Mouse (Mus musculus) 3T3-L1 (cell line): ENCODE measurements around the gene Apol9b.

Experiments used
- DNase-seq: peaks from one replicate; pipeline ENCODE4 v3.0.0-alpha.2; 2015; ENCODE audit warnings: low read depth, low spot score

Gene Apol9b

GRCm38 (mm10) chr15:77746326-77746725, 17.5 kb downstream of the Apol9b start:
- DNase-seq, result no peak

DNA sequence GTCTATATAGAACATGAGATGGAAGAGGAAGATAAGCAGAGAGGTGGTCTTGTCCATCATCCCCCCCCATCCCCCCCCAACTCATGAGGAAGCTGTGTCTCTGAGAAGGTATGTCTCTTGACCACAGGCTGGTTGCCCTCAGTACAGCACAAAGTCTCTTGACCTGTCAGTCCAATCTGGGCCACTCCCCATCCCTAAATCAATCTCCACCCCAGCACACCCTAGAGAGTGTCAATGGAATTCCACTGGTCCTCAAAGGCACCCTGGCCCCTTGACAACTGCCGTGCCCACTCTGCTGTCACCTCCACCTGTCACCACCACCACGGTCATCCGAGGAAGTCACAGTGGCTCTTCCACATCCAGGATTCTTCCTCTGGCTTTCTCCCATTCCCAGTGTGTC, 19.6 kb downstream of the Apol9b start:
- no peak for DNase-seq

- DNase-seq, result no peak
Observed at GRCm38 (mm10) chr15:77749717-77750116, 20.9 kb downstream of the Apol9b start.

- DNase-seq, result peak; percentile 81
Observed at GRCm38 (mm10) chr15:77750461-77750860, 21.6 kb downstream of the Apol9b start.

GRCm38 (mm10) chr15:77752443-77752842, 23.6 kb downstream of the Apol9b start:
- no peak for DNase-seq

- no peak for DNase-seq
Observed at GRCm38 (mm10) chr15:77755132-77755531, 26.3 kb downstream of the Apol9b start.

- DNase-seq, result no peak
Observed at GRCm38 (mm10) chr15:77756081-77756480, 27.2 kb downstream of the Apol9b start.

DNA sequence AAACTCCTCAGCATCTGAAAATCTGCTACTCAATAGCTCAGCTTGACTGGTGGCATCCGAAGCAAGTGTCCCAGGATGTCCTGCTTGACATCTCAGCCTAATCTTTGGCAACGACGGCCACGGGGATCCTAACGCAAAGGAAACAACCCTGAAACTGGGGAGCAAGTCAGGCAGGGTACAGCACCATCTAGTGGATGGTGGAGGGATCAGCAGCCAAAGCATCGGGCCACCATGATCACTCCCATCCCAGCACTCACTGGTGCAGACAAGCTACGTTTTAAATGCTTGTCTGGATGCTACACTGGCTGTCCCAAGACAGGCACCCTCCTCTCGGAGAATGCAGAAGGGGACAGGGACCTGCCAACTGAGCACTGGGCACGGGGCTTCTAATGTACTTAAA, 28.0 kb downstream of the Apol9b start, which contains the start of gene Apol8:
Apol8 (minus strand) TSS at position 156 of the 400 bp plus-strand sequence.
- DNase-seq, result peak; percentile 71

GRCm38 (mm10) chr15:77757586-77758226, 28.9 kb downstream of the Apol9b start:
- DNase-seq, result peak; percentile 34

GRCm38 (mm10) chr15:77760037-77760436, 31.2 kb downstream of the Apol9b start:
- DNase-seq, result no peak

DNA sequence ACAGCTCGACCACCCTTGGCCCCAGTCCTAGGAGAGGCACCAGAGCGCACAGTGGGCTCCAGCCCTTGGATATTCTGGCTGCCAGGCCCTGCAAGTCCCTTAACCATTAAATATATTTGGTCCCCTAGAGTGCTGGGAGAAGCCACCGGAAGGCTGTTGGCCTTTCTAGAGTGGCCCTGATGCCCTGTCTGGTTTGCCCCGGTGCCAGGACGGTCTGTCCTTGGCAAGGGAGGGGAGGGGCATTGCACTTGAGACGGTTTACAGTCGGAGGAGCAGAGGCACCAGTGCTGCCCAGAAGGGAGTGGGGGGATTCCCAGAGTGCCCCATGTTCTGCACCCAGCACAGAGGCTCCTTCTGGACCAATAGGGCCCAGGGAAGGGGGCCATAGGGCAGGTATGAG, 32.2 kb downstream of the Apol9b start:
- DNase-seq, result no peak

DNA sequence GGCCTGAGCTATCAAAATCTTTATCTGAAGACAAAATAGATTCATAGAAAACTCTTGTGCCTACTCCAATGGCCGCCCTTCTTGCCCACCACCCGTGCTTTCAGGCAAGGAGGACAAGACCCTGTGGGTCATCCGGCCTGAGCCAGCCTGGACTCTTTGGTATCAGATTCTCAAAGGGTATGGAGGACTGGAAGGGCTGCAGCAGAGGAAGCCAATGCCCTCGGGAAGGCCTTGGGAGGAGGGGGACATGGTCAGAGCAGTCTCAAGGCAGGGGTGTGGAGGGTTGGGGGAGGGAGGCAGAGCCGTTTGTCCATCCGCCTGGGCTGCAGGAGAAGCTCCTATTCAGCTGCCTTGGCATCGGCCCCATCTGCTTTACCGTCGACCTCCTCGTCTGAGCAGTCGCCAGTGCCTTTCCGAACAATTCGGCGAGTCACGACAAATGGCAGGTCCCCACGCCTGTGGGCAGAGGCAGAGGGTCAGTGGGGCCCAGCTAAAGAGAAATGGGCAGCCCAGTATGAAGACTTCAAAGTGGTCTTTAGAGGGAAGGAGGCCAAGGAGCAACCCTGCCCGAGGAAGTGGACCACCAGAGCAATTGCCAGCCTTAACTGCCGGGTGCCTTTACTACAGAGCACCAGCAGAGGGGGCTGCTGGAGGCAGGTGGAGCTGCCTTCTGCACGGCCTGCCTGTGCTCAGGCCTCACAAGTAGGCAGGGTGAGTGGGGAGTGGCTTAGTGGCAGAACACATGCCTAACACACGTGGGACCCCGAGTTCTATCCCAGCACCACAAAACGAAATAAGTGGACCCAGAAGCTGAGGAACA, 32.9 kb downstream of the Apol9b start:
- DNase-seq, result peak; percentile 52

GRCm38 (mm10) chr15:77763050-77763449, 34.2 kb downstream of the Apol9b start:
- DNase-seq, result no peak

DNA sequence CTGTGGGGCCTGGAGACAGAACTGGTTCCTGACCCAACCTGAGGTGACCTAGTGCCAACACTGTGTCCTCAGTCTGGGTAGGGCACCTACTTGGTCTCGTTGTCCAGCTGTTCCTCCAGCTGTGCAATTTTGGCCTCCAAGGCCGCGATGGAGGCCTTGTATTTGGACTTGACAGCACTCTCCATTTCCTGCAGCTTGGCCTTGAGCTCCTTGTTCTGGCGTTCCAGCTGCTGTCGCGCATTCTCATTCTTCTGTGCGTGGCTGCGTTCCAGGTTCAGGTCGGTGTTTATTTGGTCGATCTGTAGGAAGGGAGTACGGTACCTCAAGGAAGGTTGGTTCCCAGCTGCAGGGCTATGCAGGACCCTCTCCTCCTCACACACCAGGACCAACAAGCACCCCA, 34.9 kb downstream of the Apol9b start:
- DNase-seq, result no peak

GRCm38 (mm10) chr15:77764391-77765006, 35.7 kb downstream of the Apol9b start:
- DNase-seq, result no peak

DNA sequence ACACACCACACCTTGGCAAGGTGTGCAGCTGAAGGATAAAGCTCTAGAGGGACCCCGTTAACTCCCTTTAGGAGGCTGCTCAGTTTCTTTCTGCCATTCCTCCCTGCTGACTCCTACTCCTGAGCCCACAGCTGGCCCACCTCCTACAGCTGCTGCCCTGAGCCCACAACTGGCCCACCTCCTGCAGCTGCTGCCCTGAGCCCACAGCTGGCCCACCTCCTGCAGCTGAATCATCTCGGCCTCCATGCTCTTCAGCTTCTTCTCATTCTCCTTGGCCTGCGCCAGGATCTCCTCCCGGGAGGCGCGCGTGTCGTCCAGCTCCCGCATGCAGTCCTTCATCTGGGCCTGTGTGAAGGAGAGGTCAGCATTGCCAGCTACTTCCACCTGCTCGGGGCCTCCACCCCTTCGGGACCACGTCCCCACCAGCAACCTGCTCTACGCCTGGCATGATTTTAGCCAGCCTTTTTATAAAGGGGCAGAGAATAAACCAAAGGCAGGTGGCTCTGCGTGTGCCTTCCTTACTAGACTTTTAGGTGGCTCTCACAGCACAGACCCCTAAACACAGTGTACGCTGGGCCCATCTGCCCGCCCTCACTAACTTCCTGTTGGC, 36.8 kb downstream of the Apol9b start:
- no peak for DNase-seq

- no peak for DNase-seq
Observed at GRCm38 (mm10) chr15:77766981-77767380, 38.1 kb downstream of the Apol9b start.

DNA sequence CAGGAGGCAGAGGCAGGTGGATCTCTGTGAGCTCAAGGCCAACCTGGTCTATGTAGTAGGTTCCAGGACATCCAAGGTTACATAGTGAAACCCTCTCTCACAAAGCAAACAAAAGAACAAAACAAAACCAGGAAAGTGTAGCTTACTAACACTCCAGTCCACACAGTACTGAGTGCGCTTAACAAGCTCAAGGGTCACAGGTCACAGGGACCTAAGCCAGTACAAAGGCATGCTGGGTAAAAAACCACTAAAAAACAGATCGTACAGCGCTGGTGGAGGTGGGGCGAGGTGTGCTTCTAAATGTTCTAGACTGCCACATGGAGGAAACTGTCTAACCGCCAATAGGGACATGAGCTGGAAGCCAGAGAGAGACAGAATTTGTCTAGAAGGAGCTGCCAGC, 41.5 kb downstream of the Apol9b start:
- DNase-seq, result no peak

GRCm38 (mm10) chr15:77770942-77771341, 42.1 kb downstream of the Apol9b start:
- DNase-seq, result no peak

GRCm38 (mm10) chr15:77773099-77773915, 44.5 kb downstream of the Apol9b start:
- no peak for DNase-seq

DNA sequence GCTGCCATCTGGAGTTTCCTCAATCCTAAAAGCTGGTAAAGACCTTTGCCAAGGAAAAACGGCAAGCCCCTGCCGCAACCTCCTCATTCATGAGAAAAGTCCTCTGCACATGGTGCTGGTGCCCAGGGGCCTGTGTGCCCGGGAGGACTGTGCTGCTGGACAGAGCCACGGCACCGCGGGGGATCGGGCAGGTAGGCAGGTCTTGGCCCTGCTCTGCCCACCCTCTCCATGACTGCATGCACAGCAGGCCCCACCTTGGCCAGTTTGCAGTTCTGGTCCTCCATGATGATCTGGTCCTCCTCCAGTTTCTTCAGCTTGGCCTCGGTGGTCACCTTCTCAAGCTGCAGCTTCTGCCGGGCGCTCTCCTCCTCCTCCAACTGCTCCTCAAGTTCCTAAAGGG, 45.5 kb downstream of the Apol9b start:
- no peak for DNase-seq
